Mouse (Mus musculus) cortical plate, adult 2 months (tissue): ENCODE results near the gene Fgf22. TPM values are rescaled to one million over a fixed set of nuclear protein-coding genes. Genes with fewer than 3 reads are reported as not detected.
"Not testable (repeated sequence)": the region's sequence is repeated elsewhere in the genome, so short reads cannot be mapped to it uniquely, and the experiment has no call there.

Experiments used
- H3K27ac ChIP-seq: fragments of 200-500 bp; 2 replicates; pipeline ENCODE4 v1.5.1; 2012; ENCODE audit warnings: low read length, control low read depth, inconsistent platforms; ENCODE audit not compliant: insufficient read depth
- H3K4me1 ChIP-seq: fragments of 200-500 bp; 2 replicates; pipeline ENCODE4 v1.6.1; 2011; ENCODE audit warnings: low read length; ENCODE audit not compliant: control insufficient read depth, insufficient read depth
- H3K4me3 ChIP-seq: fragments of 200-500 bp; 2 replicates; pipeline ENCODE4 v1.5.1; 2011; ENCODE audit warnings: mild to moderate bottlenecking, low read length, control low read depth; ENCODE audit not compliant: insufficient read depth
- CTCF ChIP-seq: fragments of 200-500 bp; IDR thresholded peaks from 2 replicates; pipeline ENCODE4 v1.5.1; 2011; ENCODE audit warnings: mild to moderate bottlenecking, control low read depth, low read length; ENCODE audit not compliant: insufficient read depth; ENCODE audit errors: extremely low read depth
- POLR2A ChIP-seq: fragments of 200-500 bp; IDR thresholded peaks from 2 replicates; pipeline ENCODE4 v1.6.1; 2011; ENCODE audit warnings: mild to moderate bottlenecking, low read length, control low read depth; ENCODE audit not compliant: insufficient read depth; ENCODE audit errors: extremely low read depth
- polyA plus RNA-seq: library from polyadenylated mRNA; depleted of rRNA; stranded (reverse); fragments of >200 nt; gene quantifications from 2 replicates; pipeline ENCODE4 v1.2.3, GENCODE M21; 2012

Fgf22 gene
- polyA plus RNA-seq, 1 experiment = 6.5 TPM

DNA sequence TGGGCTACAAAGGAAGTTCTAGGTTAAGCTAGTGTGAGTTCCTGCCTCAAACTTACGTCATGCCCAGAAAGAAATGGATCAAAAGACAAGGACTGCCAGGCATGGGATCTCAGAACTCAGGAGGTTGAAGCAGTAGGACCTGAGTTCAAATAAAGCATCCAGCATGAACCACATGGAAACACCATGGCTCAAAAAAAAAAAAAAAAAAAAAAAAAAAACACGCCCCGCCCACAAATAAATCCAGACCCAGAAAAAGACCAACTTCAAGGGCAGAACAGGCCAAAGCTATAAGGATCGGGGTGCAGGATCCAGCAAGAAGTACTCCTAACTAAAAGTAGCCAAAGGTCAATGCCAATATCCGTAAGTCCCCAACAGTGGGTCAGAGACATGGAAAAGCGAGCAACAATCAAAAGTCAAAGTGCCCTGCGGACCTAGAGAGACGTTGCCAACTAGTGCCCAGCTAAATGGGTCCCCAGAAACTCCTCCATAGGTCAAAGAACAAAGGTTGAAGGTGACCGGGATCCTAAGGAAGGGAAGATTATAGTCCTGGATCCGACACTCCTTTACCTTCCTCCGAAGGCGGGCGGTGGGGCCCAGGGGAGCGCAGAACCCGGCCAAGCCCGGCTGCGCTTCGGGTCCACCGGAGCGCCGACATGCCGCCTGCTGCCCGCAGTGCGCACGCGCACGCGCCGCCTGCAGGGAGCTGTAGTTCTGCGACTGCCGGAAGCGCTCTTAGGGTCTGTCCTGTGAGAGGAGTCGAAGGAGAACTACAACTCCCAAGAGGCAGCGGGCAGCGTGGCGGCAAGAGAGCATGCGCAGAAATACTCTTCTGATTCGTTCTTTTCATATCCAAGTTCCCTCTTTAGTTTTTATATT, 8.7 kb upstream of the Fgf22 start, which contains the start of gene Polrmt:
TSS of gene Polrmt (minus strand) at position 684 of the 876 bp plus-strand sequence.
- TF ChIP-seq POLR2A = peak; percentile 61; the same call in 1 of the 2 replicates
- no peak for TF ChIP-seq CTCF

GRCm38 (mm10) chr10:79746774-79747151, 8.1 kb upstream of the Fgf22 start:
- TF ChIP-seq CTCF = no peak
- TF ChIP-seq POLR2A = no peak
- Histone ChIP-seq H3K27ac (no peak overlapping the region), H3K4me3 (no peak overlapping the region; the same call in 1 of the 2 replicates)

More for the DNA sequence above, 8.7 kb upstream of the Fgf22 start, which contains the start of gene Polrmt:
- Histone ChIP-seq H3K4me1 (peaks cover 3% of the 10 kb centered on the region), H3K27ac (no peak within 1 kb of the TSS), H3K4me3 (peak within 1 kb of the TSS; percentile 72)

DNA sequence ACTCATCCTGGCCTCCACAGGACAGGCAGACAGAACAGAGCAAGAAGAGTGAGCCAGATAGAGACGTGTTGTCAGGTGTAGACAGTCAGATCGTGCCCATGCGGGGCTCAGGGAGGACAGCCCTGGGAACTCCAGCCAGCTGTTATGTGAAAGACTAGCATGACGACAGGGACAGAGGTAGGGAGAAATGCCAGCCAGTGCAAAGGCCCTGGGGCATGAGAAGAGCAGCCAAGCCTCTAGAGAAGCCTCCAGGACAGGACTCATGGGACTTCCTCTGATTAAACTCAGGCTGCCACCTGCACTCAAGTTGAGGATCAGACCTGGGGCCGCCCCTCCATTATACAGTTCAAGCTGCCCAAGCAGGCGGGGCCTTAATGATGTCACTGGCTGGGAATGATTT, 6.4 kb upstream of the Fgf22 start:
- TF ChIP-seq POLR2A (no peak), CTCF (no peak)
- no peak overlapping the region for H3K27ac ChIP-seq
- peaks cover 3% of the 10 kb centered on the region for H3K4me1 ChIP-seq
- H3K4me3 ChIP-seq = no peak overlapping the region

More at GRCm38 (mm10) chr10:79746774-79747151, 8.1 kb upstream of the Fgf22 start:
- H3K4me1 ChIP-seq = peaks cover 3% of the 10 kb centered on the region

GRCm38 (mm10) chr10:79755854-79756253, 978 bp downstream of the Fgf22 start:
- TF ChIP-seq CTCF = no peak
- TF ChIP-seq POLR2A = no peak

GRCm38 (mm10) chr10:79756660-79757059, 1.8 kb downstream of the Fgf22 start:
- Histone ChIP-seq H3K4me3 (no peak overlapping the region), H3K4me1 (no peaks in the 10 kb centered on the region), H3K27ac (no peak overlapping the region)
- TF ChIP-seq CTCF (no peak), POLR2A (no peak)

More at GRCm38 (mm10) chr10:79755854-79756253, 978 bp downstream of the Fgf22 start:
- no peaks in the 10 kb centered on the region for H3K4me1 ChIP-seq
- no peak overlapping the region for H3K27ac ChIP-seq
- no peak overlapping the region; the same call in 1 of the 2 replicates for H3K4me3 ChIP-seq

- not testable (repeated sequence) for H3K4me1 ChIP-seq, H3K27ac ChIP-seq, H3K4me3 ChIP-seq
Measured at GRCm38 (mm10) chr10:79759675-79760074, 4.8 kb downstream of the Fgf22 start.

DNA sequence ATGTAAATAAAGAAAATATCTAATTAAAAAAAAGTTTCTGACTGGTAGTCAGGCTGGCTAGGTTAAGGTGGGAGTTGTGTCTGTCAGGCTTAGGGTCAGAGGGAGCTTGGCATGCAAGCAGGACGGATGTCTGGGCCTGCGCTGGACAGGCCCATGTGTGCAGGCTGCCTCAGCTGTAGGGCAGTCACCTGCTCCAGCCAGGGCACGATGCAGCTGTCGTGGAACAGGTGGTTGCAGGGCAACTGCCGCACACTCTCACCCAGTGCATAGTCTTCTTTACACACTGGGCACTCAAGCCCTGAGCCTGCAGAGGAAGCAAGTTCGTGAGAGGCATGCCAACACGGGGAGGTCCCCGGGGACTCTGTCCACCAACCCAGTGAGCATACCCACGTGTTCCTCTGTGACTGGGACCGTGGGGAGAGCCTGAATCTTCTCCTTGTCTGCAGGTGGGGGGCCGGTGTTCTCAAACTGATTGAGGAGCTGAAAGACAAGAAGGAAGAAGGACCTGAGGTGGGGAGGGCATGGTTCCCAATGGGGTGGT, 5.8 kb downstream of the Fgf22 start:
- Histone ChIP-seq H3K4me1 (peaks cover 9% of the 10 kb centered on the region; the same call in 1 of the 2 replicates), H3K4me3 (no peak overlapping the region), H3K27ac (no peak overlapping the region)
- TF ChIP-seq CTCF = no peak

- TF ChIP-seq CTCF (no peak), POLR2A (no peak)
- Histone ChIP-seq H3K4me3 (no peak overlapping the region), H3K27ac (no peak overlapping the region), H3K4me1 (peaks cover 9% of the 10 kb centered on the region; the same call in 1 of the 2 replicates)
Measured at GRCm38 (mm10) chr10:79762875-79763274, 8.0 kb downstream of the Fgf22 start.

DNA sequence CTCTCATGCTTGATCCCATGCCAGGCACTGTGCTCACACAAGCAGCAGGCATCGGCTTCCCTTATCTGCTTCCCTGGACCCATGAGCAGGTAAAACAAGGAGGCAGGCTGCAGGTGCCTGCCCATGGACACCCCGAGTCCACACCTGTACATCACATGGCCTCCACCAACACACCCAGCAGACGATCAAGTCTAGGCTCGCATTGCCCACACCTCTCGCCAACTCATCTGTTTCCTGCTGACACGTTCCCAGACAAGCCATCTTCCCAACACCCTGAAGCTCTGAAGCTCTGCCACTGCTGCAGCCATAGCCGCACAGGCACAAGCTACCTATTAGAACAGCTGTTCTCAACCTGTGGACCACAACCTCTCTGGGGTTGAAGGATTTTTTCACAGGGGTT, 9.4 kb downstream of the Fgf22 start:
- no peak for TF ChIP-seq POLR2A
- no peak for TF ChIP-seq CTCF
- H3K27ac ChIP-seq = no peak overlapping the region

More for the DNA sequence above, 9.4 kb downstream of the Fgf22 start:
- Histone ChIP-seq H3K4me1 (peaks cover 9% of the 10 kb centered on the region; the same call in 1 of the 2 replicates), H3K4me3 (no peak overlapping the region)
